Mouse (Mus musculus) cerebellum, adult (tissue): ENCODE measurements around the gene Rps3.
A peak's percentile ranks its signal among the peaks of the same experiment; 100 is the strongest.

Source experiments
- ATAC-seq: cut with Nextera tagmentation; 2 replicates; pipeline ENCODE4 v1.9.2; 2017; ENCODE audit warnings: mild to moderate bottlenecking, moderate library complexity, mixed read lengths; ENCODE audit not compliant: insufficient number of reproducible peaks, low FRiP score, low TSS enrichment

Gene Rps3

GRCm38 (mm10) chr7:99477235-99477634 lies 6.3 kb downstream of the Rps3 start:
- no peak for ATAC-seq

- ATAC-seq = no peak
These were observed 6.9 kb downstream of the Rps3 start for GRCm38 (mm10) chr7:99476558-99477114.

GRCm38 (mm10) chr7:99475562-99475911 lies 8.0 kb downstream of the Rps3 start:
- no peak for ATAC-seq

DNA sequence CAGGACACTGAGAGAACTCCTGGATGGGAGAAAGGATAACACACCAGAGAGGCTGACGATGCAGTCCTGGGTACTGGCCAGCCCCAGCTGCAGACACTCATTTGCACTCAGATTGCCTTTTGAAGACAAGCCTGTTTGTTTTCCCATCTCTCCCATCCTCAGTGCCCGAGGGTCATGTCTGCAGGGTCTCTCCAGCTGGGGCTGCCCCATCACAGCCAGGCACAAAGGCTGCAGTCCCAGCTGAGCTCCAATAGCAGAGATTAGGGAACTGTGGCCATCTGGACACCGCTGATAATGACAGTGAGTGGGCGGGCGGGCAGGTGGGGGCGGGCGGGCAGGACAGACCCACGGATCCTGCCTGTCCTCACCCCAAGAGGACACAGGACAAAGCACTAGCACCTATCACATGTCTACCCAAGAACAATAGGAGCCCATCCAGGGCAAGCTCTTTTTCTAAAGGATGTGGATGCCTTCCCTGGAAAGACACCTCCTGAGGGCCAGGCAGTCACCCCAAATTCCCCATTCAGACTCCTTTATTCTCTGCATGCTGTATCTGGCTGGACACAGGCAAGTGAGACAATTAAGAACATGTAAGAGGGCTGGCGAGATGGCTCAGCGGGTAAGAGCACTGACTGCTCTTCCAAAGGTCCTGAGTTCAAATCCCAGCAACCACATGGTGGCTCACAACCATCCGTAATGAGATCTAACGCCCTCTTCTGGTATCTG lies 8.5 kb downstream of the Rps3 start:
- no peak for ATAC-seq

DNA sequence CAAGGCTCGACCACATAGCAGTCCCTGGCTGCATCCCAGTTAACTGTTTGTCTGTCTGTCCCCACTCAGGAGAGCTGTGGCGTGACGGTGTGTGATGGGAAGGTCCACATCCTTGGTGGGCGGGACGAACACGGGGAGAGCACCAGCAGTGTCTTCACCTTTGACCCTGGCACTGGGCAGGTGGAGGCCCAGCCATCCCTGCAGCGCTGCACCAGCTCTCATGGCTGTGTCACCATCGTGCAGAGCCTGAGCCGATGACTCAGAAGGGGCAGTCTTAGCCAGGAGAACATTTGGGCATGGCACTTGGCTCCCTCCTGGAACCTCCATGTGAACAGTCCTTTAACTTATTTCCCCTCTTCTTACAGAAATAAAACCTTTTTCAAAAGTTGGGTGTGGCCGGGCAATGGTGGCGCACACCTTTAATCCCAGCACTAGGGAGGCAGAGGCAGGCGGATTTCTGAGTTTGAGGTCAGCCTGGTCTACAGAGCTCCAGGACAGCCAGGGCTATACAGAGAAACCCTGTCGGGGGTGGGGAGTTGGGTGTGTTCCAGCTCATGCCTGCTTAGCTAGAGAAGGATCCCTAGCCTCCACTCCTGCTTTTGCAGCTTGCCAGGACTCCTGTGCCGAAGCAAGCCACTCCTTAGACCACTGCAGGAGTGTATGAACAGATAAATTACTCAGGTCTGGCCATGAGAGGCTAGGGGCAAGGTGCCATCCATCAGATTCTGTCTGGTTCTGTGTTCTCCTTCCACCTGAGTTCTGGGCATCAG lies 9.7 kb downstream of the Rps3 start:
- ATAC-seq = no peak

DNA sequence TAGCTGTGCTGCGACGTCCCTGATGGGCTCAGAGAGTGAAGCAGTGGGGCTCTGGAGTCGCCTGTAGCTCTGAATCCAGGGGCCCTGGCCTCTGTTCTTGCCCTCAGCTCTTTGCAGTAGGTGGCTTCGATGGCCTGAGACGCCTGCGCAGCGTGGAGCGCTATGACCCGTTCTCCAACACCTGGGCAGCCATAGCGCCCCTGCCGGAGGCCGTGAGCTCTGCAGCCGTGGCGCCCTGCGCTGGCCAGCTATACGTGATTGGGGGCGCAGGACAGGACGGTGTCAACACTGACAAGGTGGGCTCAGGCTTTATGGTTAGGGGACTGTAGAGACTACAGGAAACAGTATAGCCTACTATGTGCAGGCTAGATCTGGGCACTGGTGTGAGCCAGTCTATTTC lies 12.0 kb downstream of the Rps3 start:
- no peak for ATAC-seq

GRCm38 (mm10) chr7:99469680-99470405 lies 13.7 kb downstream of the Rps3 start:
- ATAC-seq = no peak

DNA sequence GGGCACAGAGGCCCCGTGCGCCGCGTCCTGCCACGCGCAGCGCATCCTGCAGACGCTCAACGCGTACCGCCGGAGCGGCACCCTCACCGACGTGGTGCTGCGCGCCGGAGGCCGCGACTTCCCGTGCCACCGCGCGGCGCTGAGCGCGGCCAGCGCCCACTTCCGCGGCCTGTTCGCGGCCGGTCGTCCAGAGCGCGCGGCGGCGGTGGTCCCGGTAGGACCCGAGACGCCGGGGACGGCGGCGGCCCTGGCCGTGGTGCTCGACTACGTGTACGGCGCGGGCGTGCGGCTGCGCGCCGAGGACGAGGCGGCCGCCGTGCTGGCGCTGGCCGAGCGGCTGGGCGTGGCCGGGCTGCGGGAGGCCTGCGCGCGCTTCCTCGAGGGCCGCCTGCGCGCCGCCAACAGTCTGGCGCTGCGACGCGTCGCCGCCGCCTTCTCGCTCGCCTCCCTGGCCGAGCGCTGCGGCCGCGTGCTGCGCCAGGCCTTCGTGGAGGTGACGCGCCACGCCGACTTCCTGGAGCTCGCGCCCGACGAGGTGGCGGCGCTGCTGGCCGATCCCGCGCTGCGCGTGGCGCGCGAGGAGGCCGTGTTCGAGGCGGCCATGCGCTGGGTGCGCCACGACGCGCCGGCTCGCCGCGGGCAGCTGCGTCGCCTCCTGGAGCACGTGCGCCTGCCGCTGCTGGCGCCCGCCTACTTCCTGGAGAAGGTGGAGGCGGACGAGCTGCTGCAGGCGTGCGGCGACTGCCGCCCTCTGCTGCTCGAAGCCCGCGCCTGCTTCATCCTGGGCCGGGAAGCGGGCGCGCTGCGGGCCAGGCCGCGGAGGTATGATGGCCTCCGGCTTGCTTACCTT lies 15.0 kb downstream of the Rps3 start:
- 0 out of 2 replicates have a peak, but pooled peaks have one; percentile 27 for ATAC-seq

- peak; percentile 51 for ATAC-seq
These were observed 15.6 kb downstream of the Rps3 start for GRCm38 (mm10) chr7:99467916-99468282.

DNA sequence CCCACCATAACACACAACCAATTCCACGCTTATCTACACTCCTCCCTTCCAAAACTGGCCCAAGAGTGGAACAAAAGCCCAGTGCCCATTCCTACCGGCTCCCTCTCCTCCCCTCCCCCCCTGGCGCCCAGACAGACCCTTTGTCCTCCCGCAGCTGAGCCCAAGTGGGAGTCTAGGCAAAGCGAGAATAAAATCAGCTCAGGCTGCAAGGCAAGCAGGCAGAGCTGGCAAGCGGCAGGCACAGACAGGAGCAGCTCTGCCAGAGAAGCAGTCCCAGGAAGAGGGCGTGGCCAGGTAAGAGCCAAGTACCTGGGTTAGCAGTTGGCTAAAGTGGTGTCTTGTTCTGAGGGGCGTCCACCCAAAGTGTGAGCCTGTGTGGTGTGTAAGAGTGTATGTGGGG lies 17.7 kb downstream of the Rps3 start, which contains the start of gene Klhl35:
Klhl35 (plus strand) TSS at position 194 of the 400 bp plus-strand sequence.
- no peak for ATAC-seq

DNA sequence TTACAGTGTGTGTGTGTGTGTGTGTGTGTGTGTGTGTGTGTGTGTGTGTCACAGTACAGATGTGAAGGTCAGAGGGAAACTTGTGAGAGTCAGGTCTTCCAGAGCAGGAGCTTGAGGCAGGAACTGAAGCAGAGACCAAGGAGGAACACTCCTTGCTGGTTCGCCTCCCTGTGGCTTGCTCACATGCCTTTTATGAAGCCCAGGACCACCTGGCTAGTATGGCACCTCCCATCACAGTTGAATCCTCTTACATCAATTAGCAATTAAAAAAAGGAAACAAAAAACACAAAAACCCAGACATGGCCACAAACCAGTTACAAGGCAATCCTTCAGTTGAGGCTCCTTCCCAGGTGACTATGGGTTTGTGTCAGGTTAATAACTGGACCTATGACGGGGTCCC lies 20.4 kb downstream of the Rps3 start:
- no peak for ATAC-seq

DNA sequence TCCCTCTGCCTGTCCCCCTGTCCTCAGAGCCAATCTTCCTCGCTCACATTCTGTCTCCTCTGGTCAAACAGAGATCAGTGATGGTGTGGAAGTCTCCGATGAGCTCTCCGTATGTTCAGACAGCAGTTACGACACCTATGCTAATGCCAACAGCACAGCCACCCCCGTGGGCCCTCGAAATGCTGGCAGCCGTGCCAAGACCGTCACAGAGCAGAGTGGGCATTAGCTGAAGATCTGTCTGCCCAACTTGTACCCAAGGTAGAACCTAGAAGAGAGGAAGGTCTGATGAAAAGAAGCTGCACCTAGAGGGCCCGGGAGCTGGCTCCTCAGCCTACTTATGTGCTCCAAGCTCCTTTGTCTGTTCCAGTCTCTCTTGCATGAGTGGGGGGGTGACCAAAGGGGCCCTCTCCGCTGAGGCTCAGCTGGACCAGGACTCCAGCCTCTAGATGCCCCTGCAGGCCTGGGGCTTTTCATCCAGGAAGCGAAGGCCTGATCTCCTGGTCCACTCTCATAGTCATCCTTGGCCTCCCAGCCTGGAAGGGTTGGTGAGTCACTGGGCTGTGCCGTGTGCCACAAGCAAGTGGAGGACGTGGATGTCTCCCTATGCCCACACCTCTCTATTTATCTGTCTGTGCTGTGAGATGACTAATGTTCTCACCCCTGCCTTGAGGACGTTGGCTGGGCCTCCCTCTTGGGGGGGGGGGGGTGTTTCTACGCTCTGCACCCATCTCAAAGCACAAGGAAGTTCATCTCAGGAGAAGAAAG lies 23.5 kb downstream of the Rps3 start:
- ATAC-seq = no peak

- ATAC-seq = no peak
These were observed 24.7 kb downstream of the Rps3 start for GRCm38 (mm10) chr7:99458849-99459248.

GRCm38 (mm10) chr7:99454044-99454443 lies 29.5 kb downstream of the Rps3 start:
- no peak for ATAC-seq

DNA sequence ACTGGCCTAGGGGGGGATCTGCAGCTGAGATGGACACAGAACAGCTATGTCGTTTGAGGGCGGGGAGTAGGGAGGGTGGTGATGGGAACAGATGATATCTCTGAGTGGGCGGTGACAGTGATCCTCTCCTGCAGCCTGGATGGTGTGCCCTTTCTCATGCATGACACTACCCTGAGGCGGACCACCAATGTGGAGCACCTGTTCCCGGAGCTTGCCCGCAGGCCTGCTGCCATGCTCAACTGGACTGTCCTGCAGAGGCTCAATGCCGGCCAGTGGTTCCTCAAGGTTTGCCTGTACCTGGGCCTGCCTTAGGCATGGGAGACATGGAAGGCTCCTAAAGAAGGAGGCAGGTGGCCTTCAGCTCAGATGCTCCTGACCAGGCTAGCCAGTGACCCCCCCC lies 30.7 kb downstream of the Rps3 start:
- no peak for ATAC-seq

DNA sequence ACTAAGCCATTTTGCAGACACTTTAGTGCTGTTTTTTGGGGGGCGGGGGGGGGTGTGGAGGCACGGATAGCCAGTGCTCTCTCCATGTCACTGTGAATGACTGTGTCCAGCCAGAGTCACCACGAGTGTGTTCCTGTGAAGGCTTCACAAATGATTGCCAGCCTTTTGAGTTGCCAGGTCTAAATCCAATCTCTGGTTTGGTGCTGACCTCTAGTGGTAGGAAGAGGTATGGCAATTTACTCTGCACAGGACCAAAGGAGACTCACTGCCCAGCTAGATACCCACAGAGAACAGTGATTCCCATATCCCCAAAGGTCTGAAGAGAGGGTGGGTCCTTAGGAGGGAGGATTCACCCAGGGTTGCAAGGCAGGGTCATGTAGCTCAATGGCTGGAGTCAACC lies 32.8 kb downstream of the Rps3 start:
- ATAC-seq = peak; percentile 49

DNA sequence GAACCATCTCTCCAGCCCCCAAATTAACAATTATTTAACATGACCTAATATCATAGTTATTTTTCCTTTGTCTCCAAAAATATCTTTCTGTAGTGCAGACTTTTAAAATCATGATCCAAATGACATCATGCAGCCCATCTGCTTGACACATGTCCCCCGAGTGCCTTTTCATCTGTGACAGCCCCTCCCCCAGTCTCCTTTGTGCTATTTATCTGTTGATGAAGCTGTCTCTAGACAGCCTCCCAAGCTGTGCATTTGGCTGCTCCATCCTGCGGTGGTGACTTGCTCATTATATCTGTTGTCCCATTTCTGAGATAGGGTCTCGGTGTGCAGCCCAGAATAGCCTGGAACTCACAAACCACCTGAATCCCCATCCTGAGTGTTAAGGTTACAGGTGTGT lies 33.8 kb downstream of the Rps3 start:
- no peak for ATAC-seq

GRCm38 (mm10) chr7:99449063-99449462 lies 34.5 kb downstream of the Rps3 start:
- ATAC-seq = no peak

DNA sequence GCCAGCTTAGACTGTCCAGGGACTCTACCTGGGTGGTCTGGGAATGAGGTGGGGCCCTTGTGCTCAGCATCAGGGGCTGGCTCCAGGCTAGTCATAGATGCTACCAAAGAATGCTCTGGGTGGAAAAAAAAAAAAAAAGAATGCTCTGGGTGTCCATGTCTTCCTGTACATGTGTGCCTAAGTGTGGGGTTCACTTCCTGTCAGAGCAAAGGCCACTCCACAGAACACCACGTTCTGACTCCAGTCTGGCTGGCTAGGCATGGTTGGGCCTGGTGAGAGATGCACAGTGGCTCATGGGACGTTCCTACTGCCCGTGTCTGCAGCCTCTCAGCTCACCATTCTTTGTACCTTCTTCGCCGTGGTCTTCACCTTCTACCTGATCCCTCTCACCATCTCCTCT lies 34.9 kb downstream of the Rps3 start:
- no peak for ATAC-seq
